Mouse (Mus musculus) left cerebral cortex, adult 8-10 months (tissue): ENCODE results near the gene Fnbp1. TPM values are rescaled to one million over a fixed set of nuclear protein-coding genes. Genes with fewer than 3 reads are reported as not detected.
"Not testable (repeated sequence)": the region's sequence is repeated elsewhere in the genome, so short reads cannot be mapped to it uniquely, and the experiment has no call there.

Experiments
- DNase-seq, 2 experiments: peaks; one replicate each; pipeline ENCODE4 v3.0.0; 2022; ENCODE audit warnings: low spot score in 2 of 2
- total RNA-seq, 4 experiments: library from RNA; stranded (reverse); gene quantifications; 2 replicates each; pipeline ENCODE4 v1.2.4; 2022

The Fnbp1 gene
- total RNA-seq = 100 to 1,000 TPM; 117 to 135 (median 123) TPM

DNA sequence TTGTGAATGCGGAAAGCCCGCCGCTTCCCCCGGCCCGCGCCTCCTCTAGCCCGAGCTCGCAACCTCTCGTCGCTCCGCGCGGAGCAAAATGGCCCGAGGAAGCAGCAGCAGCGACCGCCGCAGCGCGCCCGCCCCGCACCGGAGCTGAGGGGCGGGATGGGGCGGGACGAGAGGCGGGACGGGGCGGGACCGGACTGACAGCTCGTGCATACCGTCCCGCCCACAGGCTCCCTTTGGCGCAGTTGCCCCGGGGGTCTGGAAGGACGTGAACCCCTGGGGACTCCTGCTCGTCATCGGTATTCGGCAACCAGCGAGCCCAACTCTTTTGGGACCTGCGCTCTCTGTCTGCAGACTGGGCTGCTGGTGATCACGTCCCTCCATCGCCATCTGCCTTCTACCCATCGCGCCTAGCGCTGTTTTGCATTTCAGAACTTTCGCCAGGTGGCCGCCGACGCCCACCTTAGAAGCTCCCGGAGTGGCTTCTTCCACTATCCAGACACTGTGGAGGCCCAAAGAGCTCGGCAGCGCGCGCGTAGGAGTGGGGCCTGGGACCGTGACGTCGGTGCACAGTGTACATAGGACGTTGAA is at the start of gene Fnbp1:
Gene Fnbp1, minus strand, starts transcription at position 142 of the 588 bp plus-strand sequence.
- DNase-seq = peak; percentile 79 to 90

DNA sequence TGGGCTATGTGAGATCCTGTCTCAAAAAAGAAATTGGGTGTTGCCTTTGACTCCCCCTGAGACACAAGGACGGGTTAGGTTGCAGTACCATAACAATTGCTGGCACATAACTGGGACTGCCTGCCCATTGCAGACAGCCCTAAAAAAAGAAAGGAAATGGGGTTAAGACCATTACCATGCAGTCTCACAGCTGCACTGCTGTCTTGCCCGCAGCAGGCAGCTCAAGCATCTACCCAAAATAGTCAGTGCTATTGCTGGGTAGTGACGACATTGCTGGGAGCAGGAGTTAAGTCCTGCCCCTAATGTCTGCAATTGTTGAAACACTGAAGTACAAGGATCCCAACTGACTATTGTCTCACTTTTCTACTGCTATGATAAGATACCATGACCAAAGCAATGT is 47.8 kb upstream of the Fnbp1 start:
- DNase-seq = no peak

DNA sequence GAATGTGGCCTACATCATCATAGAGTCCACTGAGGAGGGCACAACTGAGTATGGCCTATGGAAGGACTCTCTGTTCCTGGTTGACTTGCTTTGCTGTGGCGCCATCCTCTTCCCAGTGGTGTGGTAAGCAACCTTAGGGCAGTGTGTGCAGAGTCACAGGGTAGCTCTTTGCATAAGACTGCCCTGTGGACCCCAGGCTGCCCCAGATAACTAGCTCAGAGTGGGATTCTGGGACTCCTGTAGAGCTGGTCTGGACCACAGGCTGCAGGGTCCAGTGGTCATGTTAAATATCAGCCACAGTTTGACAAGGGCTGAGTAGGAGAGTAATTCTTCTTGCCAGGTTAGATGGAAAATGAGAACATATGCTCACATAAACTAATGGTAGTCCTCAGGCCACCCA is 46.9 kb upstream of the Fnbp1 start:
- no peak for DNase-seq

DNA sequence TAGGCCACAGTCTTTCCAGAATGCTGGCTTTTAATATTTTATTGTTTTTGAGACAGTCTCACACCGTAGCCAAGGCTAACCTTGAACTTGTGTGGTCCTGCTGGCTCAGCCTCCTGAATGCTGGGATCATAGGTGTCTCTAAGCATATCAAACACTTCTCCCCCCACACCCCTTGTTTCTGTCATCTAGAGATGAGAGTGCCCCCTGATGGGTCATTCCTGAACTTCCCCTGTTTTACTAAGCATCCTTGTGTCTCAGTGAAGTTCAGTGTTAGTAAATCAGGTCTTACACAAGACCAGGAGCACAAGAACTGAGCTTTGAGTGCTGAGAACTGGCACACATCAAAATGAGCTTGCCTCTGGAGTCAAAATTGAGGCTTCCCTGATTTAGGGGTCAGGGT is 42.0 kb upstream of the Fnbp1 start:
- DNase-seq = no peak

DNA sequence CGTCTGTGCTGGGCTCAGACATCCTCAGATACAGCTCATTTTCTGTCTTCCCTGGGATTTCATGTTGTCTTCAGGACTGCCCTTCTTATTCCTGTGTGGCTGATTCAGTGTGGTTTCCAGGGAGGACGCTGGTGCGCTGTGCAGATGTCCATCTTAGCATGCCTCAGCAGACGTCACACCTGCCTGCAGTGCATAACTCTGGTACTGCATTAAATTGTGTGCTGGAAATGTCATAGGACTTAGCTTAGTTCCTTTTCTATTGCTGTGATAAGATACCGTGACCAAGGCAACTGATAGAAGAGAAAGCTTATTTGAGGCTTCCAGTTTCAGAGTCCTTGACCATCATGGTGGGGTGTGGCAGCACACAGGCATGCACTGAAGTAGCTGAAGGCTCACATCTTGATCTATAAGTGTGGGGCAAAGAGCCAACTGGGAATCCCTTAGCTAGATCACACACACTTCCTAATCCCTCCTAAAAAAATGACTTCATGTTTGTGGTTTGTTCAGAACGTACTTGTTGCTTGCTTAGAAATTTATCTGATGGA is 41.0 kb upstream of the Fnbp1 start:
- no peak for DNase-seq

DNA sequence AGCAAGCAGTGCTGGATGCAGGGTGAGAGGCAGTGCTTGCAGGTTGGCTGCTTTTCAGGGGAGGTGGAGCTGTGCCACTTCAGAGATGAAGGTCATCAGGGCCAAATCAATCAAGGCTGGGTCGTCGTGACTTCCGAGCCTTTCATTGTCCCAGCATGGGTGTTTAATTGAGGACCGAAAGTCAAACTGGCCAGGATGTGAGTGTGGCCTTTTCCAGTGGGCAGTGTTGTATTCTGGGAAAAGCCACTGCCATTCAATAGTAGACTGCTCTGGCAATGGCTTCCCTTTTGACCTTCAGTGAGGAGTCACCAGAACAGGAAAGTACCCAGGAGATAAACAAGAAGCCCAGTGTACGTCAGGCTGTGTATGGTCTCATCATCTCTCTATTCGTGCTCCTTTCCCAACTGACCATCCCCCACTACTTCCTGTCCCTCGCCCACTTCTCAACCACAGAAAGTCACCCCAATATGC is 38.3 kb upstream of the Fnbp1 start:
- DNase-seq = no peak

DNA sequence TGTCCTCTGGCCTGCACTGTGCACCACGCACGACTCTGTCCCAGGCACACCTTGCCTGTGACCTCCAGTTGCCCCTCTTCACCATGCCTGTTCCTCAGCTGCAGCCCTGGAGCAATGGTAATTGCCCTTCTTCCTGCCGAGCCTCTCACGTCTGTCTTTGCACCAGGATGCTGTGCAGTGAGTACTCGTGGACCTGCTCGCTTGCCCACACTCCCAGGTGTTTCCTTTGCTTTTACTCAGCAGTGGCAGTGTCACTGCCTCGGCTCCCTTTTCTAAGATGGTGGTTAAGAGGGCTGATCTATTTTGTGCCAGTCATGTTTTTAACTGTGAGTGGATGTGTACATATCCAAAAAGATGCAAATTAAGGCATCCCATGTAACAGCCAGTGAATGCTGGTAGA is 37.7 kb upstream of the Fnbp1 start:
- DNase-seq = no peak

DNA sequence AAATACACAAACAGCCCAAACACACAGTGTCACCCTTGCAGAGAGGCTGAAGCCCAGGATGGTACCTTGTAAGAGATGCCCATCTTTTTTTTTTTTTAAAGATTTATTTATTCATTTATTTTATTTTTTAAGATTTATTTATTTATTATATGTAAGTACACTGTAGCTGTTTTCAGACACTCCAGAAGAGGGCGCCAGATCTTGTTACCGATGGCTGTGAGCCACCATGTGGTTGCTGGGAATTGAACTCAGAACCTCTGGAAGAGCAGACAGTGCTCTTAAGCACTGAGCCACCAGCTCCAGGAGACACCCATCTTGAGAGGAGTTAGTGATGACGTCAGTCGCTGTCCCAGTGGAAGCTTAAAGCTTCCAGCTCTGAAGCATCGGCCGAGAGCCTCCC is 36.8 kb upstream of the Fnbp1 start:
- not testable (repeated sequence) for DNase-seq

DNA sequence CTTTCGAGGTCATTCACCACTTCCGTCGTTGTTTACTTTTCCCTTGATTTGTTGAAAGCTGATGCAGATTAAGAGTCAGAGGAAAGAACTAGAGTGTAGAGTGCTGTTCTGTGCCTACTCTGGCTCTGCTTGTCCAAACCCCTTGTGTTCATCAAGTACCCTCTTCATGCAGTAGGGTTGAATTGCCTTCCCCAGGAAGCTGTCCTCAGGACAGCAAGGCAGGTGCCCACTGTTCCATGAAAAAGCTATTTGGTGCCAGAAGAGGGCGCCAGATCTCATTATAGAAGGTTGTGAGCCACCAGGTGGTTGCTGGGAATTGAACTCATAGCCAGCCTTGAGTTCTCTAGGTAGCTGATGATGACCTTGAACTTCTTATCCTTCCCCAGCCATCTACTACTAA is 31.5 kb upstream of the Fnbp1 start:
- no peak for DNase-seq

DNA sequence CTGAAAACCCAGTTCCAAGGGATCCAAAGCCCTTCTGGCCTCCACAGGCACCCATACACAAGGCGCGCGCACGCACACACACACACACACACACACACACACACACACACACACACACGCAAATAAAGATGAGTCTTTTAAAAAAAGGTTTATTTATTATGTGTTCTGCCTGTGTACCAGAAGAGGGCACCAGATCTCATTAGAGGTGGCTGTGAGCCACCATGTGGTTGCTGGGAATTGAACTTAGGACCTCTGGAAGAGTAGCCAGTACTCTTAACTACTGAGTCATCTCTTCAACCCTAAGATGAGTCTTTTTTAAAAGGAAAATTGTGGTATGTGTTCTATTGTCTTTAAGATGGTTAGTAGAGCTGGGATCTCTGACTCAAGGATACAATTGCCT is 30.7 kb upstream of the Fnbp1 start:
- DNase-seq = no peak

DNA sequence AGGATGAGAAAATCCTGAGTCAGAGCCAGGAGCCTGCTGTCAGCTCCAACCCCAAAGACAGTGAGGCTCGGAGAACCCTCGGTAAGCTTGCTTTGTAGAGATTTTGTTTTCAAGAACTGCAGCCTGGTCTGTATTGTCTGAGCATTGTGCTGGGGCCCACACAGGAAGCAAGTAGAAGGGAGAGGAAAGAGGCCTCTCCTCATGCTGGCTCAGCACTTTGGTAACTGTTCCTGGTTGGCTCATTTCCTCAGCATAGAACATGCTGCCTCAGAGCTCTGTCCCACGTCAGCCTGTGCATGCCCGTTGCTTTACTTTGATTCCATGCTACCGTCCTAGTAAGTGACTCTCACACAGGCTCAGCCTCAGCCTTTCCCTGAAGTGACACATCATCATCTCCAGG is 30.2 kb upstream of the Fnbp1 start:
- no peak for DNase-seq

DNA sequence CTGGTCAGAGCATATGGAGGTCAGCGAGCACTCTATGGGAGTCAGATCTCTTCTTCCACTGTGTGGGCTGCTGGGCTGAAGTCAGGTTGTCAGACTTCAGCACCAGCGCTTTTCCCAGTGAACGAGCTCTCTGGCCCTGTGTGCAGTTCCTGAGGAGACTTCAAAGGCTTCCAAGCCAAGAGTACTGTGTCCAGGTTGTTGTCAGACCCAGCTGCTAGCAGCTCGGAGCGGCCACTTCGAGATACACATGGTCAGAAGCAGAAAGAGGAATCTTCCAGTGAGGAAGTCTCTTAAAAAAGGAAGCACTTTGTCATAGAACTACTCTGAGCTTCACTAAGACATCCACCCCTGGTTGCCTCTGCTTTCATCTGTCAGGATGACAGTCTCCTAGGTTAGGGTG is 28.4 kb upstream of the Fnbp1 start:
- DNase-seq = no peak

DNA sequence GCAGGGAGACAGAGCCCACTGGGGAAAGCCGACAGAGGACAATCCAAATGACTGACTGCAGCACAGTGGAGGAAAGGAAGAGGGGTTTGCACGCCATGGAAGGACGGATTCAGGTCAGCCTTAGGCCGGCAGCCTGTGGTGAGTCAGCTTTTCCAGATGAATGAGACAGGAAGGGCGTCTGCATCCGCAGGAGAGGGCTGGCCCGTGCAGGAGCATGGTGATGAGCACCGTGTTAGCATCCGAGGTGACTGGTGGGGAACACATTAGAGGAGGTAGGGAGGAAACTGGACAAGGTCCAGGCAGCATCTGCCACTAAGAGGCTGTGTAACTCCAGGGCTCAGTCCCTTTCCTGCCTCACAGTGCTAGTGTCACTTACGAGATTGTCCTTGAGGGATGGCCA is 27.2 kb upstream of the Fnbp1 start:
- DNase-seq = no peak

DNA sequence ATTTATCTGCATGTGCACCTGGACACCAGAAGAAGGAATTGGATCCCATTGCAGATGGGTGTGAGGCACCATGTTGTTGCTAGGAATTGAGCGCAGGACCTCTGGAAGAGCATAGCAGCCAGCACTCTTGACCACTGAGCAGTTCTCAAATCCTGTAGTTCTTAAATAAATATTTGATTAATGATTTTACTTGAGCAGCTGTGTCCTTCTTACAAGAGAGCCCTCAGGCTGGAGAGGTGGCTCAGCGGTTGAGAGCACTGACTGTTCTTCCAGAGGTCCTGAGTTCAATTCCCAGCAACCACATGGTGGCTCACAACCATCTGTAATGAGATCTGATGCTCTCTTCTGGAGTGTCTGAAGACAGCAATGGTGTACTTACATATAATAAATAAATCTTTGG is 25.8 kb upstream of the Fnbp1 start:
- DNase-seq = not testable (repeated sequence)

DNA sequence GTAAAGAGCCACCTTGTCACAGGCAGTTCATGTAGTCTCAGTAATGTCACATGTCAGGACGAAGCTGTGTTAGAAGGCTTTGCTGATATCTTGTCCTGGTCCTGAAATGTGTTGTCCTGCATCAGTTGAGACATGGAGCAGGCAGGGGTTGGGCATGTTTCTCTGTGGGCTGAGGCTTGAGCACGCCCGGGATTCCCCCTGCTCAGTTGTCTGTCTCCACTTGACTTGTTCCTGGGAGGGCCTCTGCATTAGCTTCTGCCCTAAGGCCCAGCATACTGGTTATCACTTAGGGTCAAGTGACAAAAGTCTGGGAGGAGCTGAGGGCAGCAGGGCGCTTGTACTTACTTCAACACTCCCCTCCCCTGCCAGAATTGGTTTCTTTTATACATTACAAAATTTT is 23.7 kb upstream of the Fnbp1 start:
- DNase-seq = no peak

DNA sequence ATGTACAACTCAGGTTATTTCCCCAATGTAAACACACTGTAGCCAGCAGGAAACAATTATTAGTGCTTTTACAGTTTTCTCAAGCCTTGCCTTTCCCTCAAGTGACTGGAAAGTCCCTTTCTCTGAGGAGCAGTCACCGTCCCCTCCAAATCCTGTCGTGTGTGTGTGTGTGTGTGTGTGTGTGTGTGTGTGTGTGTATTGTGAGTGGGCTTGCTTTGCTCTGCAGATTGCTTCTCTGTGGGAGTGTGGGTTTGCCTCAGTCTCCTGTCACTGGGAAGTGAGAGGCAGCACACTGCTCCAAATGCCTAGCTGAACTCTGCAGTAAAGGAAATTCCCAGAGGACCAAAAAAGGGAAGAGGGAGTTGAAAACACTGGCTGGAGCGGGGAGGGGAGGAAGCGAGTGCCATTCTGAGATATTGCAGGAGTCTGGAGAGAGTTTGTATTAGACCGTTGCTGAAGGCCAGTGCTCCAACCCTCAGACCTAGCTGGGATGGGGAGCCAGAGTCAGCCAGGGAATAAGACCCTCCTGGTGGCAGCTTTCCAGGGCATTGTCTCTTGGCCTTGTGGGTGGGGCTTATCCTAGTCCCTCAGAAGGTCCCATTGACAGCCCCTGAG is 23.1 kb upstream of the Fnbp1 start:
- DNase-seq = peak in 1 of 2 experiments; percentile 41

DNA sequence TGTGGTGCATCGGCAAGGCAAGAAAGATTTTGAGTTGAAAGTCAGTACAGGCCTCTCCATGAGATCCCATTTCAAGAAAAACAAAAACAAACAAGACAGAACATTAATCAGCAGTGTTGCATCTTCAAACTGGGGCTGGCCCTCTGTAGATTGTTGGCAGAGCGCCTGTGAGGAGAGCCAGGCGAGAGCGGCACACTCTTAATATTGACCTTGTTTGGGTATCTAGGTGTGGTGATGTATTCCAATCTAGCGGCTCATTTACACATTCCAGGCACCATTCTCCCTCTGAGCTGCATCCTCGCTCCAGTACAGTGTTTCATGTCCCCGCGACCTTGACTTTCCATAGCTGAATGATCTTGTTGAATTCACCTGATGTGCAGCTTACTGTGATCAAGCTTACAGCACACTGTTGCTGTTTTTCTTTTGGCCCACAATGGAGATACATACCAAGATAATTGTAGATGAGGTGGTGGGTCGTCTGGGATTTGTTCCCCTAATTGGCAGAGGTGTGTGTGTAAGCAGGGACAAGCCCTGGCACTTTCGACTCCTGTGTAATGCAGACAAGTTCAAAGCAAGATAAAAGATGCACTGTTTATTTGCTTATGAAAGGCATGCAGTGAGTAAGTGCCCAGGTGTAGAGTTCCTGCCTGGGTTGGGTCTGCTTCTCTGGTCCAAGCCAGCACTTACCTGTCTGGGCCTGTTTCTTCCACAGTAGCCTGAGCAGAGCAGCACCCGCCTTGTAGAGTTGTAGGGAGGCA is 21.7 kb upstream of the Fnbp1 start:
- no peak for DNase-seq

DNA sequence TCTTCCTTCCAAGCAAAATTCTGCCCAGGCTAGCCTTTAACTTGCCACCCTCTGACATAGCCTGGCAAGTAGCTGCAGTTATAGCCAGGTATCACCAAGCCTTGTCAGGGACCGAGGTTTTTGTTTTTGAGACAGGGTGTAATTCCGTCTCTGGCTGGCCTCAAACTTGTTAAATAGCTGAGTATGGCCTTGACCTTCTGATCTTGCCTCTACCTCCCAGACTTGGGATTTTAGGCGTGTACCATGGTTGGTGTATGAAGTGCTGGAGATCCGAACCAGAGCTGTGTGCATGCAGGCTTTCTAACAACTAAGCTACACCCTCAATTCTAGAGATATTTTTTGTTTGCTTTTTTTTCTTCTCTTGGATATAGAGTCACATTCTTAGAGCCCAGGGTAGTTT is 19.8 kb upstream of the Fnbp1 start:
- no peak for DNase-seq

DNA sequence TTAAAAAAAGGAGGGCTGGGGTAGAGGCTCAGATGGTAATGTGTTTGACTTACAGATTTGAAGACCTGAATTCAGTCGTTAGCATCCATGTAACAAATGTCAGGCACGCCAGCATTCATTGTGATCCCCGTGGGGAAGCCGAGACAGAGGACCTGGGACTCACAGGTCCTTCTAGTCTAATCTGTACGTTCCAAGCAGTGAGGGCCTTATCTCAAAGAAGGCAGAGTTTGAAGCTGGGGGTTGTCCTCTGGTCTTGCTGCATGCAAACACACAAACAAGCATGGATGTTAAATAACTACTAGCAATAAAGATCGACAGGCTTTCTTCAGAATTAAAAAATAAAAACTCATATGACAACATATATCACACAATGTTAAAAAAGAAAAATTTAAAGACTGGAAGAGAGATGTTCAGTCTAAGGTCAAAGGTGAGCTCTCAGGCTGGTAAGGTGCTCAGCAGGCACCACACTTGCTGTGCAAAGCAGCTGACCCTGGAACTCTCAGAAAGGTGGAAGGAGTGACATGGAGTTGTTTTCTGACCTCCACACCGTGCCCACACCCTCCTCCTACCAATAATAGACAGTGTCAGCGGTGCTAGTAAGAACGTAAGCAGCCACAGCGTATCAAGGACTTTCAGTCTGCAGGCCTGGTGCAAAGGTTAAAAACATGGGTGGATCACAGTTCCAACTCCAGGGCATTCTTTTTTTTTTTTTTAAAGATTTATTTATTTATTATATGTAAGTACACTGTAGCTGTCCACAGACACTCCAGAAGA is 18.5 kb upstream of the Fnbp1 start:
- no peak for DNase-seq

DNA sequence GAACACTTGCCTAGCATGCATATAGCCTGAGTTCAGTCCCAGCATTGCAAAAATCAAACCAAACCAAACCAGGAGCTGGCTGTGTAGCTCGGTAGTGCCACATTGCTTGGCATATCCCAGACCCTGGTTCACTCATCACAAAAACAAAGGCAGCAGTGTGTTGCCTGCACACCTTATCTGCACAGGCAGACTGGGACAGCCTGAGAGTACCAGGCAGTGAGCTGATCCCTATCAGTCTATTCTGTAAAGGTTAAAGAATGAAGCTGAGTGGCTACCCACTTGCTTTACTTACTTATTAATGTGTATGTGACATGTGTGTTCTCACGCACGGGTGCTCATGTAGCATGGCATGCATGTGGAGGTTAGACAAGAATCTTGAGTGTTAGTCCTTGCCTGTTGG is 15.0 kb upstream of the Fnbp1 start:
- DNase-seq = no peak

DNA sequence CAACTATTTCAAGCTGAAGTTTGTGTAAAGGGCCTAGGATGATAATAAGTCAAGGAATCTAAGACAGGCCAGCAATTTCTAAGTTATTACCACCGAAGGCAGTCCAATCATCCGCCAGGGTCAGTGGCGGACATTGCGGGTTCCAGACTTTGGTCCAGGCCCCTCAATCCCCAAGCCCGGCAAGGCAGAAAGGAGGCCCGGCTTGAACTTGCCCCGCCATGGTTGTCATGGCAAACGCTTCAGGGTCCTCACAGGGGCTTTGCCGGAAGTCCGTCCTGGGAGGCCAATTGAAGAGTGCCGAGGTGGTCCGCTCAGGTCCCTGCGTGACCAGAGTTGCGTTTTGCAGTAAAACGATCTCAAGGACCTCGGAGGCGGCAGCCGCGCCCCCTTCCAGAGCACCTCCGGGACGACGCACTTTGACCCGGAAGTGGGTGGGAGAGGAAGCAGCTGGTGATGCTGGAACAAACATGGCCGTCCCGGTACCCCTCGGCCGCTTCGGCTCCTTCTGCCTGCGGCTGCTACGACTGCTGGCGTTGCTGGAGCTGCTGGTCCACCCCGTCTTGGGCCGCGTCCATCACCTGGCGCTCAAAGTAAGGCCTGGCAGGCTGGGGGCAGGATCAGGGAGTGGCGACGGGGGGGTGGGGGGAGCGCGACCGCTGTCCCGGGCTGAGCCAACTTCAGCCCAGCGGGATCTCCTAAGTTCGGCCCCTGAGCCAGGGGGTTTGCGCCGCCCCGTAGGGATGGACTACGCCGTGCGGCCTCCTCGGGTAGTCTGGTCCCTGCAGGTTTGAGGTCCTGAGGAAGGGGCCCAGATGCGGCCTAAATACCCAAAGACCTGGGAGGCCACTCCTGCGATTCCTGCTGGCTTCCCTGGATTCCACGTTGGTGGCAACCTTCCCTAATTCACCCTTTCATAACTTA is 10.3 kb upstream of the Fnbp1 start, which contains the start of gene Gpr107:
Gene Gpr107, plus strand, starts transcription at position 425 of the 921 bp plus-strand sequence.
- DNase-seq = peak; percentile 66 to 76
